Mouse (Mus musculus): ENCODE data around the gene Castor2. TPM values are rescaled to one million over a fixed set of nuclear protein-coding genes. Genes with fewer than 3 reads are reported as not detected.

Castor2 gene
- total RNA-seq (2021) = 10 to 100 TPM; 20.5 to 26.6 TPM
- long read RNA-seq, experiment 1, full-length matches to known transcripts = 5 of 9 reads
- long read RNA-seq, experiment 1, partial matches to known transcripts = 1 of 9 reads
- long read RNA-seq, experiment 1, other reads (novel, unspliced or antisense) = 3 of 9 reads
- long read RNA-seq, experiment 2, full-length matches to known transcripts = 1 of 6 reads
- long read RNA-seq, experiment 2, partial matches to known transcripts = 2 of 6 reads
- long read RNA-seq, experiment 2, other reads (novel, unspliced or antisense) = 3 of 6 reads

DNA sequence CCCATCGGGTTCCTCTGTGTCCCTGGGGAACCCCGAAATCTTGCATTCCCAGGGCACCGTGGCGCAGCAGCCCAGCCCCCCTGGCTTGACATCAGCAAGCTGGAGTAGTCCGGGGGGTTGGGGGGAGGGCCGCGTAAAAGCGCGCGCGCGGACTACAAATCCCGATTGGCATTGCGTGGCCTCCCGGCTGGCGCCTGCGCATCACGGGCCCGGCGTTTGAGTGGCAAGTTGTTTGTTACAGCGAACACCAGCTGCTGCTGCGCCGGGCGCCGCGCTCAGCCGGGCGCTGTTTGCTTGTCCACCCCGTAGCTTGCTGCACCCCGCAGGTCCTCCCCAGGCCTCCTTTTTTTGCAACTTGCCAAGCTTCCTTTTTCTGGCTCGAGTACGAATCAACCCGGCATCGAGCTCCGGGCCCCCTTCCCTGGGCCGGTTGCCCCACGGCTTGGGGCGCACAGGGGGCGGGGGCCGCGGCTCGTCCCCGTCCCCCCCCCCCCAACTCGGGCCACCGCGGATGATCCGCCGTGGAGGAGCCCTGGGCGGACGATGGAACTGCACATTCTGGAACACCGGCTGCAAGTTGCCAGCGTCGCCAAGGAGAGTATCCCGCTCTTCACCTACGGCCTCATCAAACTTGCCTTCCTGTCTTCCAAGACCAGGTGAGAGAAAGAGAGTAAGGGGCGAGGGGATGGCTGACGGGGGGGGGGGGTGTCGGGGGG is at the start of gene Castor2:
TSS of gene Castor2 (plus strand) at position 216 of the 716 bp plus-strand sequence.
- DNase-seq = peak; percentile 95

DNA sequence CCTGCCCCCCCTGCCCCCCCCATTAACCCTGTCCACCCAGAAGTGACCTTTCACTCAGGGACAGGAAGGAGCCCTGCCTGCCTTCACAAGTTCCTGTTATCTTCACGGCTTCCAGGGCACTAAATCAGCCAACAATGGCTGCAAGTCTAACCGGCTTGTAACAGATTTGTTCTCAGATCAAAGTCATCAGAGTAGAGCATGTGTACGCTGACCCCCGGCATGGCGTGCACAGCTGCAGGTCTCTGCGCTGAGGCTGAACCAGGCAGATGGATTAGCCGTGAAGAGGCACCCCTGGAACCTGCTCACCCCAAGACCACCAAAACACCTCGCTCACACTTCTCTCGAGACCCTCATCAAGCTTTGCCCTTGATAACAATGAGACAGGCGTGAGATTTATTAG is 48.8 kb upstream of the Castor2 start:
- no peak for DNase-seq

- DNase-seq = no peak
These were observed 46.9 kb upstream of the Castor2 start for GRCm38 (mm10) chr5:134052614-134053013.

DNA sequence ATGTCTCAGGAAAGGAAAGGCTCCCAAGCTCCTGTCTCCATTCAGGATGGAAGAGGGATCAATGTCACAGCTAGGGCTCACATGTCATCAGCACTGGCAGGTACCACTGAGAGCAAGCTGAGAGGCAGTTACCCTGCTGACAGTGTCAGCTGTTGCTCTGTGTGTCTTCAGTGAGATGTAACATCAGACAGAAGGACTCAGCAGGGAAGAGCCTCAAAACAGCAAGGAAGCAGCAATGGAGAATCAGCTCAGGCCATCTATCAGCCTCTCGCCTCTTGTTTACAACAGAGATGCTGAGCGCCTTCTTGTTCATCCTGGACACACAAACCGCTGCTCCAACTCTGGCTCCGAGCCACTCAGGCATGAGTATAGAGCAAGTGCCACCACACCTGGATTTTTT is 45.0 kb upstream of the Castor2 start:
- DNase-seq = no peak

DNA sequence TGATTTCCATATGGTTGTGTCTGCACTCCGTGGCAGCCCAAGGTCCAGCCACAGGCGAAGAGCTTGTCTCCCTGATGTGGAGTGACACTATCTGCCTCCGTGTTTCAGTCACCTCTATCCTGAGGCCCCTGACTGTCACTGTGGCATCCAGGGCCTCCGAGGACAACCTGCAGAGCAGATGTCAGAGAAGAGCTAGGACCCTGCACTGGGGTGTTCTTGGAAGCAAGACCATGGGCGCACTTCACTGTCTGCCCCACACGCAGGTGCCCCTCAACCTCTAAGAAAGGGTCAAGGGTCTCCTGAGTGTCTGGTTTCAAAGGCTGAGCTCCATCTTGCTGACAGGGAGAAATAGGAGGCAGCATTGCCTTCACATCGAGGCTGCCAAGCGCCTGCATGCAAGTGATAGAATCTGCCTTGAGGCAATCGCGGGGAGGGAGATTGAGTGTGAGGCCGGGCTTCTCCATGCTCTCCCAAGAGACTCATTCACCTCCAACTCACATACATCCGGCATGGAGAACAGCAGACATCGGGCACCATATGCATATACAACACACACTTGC is 40.6 kb upstream of the Castor2 start:
- no peak for DNase-seq

DNA sequence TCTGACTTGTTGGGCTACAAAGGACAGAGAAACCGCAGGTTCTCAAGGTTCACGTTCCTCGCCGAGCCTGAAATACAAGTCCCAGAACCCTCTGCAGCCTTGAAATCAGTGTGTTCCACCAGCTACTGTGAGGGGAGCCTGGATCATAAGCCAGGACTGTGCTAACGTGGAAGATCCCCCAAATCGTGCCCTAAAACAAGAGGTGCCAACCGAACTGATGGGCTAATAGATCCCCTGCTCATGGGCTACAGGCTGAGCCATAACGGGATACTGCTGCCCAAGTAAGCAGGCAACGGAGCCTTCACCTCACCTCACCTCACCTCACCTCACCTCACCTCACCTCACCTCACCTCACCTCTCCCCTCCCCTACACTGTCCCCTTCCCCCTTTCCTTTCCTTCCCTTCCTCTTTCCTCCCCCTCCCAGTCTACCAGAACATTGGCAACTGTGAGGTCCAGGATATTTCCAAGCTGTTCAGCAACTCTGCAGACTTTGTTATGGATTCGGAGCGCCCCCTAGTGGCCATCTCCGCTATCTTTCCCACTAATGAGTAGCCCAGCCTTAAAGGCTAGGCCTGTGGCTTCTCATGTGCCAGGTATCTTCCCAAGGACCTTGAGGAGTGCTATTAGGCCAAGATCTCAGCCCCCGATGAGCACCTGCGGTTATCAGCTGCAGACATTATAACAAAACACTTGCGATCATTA is 36.0 kb upstream of the Castor2 start:
- DNase-seq = peak; percentile 77 to 93

- no peak for DNase-seq
These were observed 33.2 kb upstream of the Castor2 start for GRCm38 (mm10) chr5:134066261-134066660.

DNA sequence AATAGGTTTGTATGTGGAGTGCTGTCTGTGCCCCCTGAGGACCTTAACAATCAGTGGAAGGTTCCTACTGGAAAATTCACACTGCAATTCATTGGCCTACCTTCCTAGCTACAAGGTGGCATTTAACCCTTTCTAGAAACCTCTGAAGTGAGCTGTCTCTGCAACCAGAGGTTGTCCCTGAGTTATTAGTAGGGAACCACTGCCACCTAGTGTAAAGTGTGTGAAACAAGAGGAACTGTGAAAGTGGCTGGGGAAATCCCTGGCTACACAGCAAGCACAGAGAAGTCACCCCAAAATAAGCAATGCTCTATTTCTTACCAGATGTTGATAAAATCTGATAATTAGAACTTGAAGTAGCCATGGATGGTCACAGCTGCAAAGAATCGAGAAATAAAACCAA is 31.6 kb upstream of the Castor2 start:
- peak in 1 of 2 experiments; percentile 33 for DNase-seq

GRCm38 (mm10) chr5:134073512-134074041 is 25.9 kb upstream of the Castor2 start:
- DNase-seq = no peak

- no peak for DNase-seq
These were observed 25.1 kb upstream of the Castor2 start for GRCm38 (mm10) chr5:134074368-134074767.

GRCm38 (mm10) chr5:134076175-134076574 is 23.3 kb upstream of the Castor2 start:
- DNase-seq = no peak

DNA sequence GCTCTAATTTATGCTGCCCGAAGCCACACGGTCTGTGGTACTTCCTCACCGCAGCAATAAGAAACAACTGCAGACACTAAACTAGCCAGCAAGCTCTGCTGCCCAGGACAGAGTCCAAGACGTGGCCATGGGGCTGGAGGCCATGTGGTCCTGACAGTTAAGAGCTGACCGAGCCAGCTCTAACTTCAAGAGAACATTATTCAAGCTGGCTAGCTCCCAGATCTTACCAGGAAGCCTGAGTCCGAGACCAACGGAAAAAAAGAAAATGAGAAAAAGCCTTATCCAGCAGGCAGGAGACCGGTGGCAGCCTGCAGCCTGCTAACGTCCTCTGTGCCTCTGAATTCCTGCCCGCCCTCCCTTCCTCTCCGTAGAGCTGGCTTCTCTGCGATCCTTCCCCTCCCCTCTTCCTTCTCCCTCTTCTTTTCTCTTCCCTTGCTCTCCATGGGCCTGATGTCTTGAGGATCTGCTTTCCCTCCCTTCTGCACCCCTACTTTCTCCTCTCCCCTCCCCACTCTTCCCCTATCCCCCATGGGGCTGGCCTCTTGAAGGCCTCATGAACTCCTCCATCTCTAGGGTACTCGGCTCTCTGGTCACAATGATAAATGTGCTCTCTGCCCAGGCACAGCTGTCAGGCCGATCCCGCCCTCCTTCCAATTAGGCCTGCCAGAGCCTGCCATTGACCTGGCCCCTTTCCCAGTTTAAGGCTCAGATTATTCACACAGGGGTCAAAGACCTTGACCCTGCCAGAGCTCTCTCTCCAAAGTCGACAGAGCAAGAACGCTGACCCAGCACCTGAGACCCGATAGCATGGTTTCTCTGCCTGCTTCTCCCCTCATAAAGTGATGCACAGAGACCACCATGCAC is 18.6 kb upstream of the Castor2 start:
- peak; percentile 27 to 30 for DNase-seq

DNA sequence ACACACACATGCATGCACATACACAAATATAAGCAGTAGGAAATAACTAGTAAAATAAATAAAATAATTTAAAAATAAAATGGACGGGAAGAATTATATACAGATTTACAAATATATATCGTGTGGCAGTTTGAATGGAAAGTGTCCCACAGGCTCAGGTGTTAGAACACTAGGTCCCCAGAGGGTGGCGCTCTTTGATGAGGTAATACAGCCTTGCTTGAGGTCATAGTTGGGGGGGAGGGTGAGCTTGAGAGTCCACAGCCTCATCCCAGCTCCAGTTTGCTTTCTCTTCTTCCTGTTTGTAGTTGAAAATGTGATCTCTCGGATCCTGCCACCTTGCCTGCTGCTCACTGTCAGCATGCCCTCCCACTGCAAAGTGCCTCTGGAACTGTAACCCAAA is 14.3 kb upstream of the Castor2 start:
- DNase-seq = no peak

DNA sequence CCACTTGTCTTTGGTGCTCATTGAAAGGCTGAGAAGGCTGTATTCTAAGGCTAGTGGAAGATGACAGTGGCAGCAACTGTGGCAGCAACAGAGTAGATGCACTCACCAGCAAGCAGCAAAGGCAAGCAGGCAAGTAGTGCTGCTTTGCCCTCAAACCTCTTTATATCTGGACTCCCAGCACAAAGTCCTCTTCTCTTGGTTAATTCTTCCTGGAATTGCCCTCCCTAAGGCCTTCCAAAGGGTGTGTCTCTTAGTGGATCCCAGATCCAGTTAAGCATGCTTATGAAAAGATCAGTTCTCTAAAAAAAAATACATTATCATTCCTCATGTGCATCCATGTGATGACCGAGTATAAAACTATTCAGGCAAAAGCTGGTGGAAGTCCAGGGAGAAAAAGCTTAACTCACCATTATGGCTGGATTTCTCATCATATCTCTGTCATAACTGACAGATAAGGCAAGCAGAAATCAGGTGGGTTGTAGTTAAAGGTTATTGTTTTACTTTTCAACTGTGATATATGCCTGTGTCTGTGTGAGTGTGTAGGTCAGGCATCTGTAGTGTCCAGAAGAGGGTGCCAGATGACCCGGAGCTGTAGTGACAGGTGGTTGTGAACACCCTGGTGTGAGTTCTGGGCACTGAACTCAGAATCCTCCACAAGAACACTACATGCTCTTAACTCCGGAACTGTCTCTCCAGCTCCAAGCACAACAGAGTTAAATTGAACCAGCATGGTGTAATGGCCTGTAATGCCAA is 13.4 kb upstream of the Castor2 start:
- DNase-seq = no peak

GRCm38 (mm10) chr5:134087211-134087610 is 12.3 kb upstream of the Castor2 start:
- peak; percentile 53 to 56 for DNase-seq

DNA sequence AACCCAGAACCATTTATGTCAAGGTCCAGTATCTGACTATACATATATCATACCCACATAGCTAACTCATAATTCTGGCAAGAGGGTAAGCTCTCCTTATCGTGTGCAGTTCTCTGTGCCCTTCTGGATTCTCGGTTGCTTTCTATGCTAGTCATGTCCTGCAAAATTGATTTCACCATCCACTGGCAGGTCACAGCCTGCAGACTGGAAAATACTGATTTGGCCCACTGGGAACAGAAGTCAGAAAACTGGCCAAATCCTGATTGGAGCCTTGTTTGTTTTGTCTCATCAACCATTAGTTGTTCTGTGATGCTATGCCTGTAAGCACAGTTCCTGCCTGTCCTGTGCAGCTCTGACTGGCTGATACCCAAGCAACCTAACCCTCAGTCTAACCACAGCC is 3.7 kb upstream of the Castor2 start:
- no peak for DNase-seq

GRCm38 (mm10) chr5:134098341-134098902 is 1.1 kb upstream of the Castor2 start:
- DNase-seq = peak in 1 of 2 experiments; percentile 19

- DNase-seq = peak in 1 of 2 experiments; percentile 41
These were observed 535 bp upstream of the Castor2 start for GRCm38 (mm10) chr5:134098976-134099375.

GRCm38 (mm10) chr5:134100232-134100771 is 791 bp downstream of the Castor2 start:
- no peak for DNase-seq

- no peak for DNase-seq
These were observed 1.8 kb downstream of the Castor2 start for GRCm38 (mm10) chr5:134101322-134101721.

Measured in heart, adult 18-20 months (tissue).